Mouse (Mus musculus): ENCODE results near the gene Cyp2ab1. TPM values are rescaled to one million over a fixed set of nuclear protein-coding genes. Genes with fewer than 3 reads are reported as not detected.

Gene Cyp2ab1
- polyA plus RNA-seq, 1 experiment from 2014 or later: not detected

GRCm38 (mm10) chr16:20328306-20328705 is 3.1 kb upstream of the Cyp2ab1 start:
- H3K36me3 ChIP-seq: peaks cover 39% of the 10 kb centered on the region
- no peak for ATAC-seq (ENCODE audit: insufficient number of reproducible peaks, insufficient read depth, low FRiP score, low TSS enrichment, low read depth)
- WGBS: 93% methylated on average over 5 of the region's 5 CpGs
- no peak overlapping the region for H3K4me2 ChIP-seq
- H3K9ac ChIP-seq (replicated peaks): no peak overlapping the region
- H3K27me3 ChIP-seq: no peaks in the 10 kb centered on the region
- no peak overlapping the region for H3K27ac ChIP-seq
- no peaks in the 10 kb centered on the region for H3K4me1 ChIP-seq (replicated peaks)
- no peaks in the 10 kb centered on the region for H3K9me3 ChIP-seq
- H3K4me3 ChIP-seq (replicated peaks): no peak overlapping the region

DNA sequence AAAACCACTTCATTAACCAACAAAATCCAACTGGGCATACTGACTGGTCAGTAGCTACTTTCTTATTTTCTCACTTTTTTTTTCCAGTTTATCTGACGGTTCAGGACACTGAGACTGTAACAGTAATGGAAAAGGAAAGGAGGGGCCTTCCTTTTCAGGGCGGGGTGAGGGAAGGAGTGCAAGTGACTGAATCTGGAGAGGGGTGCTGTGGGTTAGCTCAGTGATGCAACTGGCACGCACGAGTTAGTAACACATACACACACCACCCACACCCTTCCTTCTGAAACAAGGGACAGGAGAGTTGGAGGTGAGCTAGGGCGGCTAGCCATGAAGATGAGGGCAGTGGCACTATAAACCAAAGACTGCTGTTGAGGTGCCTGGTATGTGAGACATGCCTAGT is 1.3 kb downstream of the Cyp2ab1 start:
- Histone ChIP-seq H3K36me3 (peaks cover 7% of the 10 kb centered on the region; the same call in 1 of the 2 replicates), H3K9ac (replicated peaks) (no peak overlapping the region), H3K27ac (no peak overlapping the region), H3K27me3 (no peaks in the 10 kb centered on the region), H3K4me3 (replicated peaks) (no peak overlapping the region), H3K9me3 (no peaks in the 10 kb centered on the region), H3K4me1 (replicated peaks) (no peaks in the 10 kb centered on the region), H3K4me2 (no peak overlapping the region)
- ATAC-seq (ENCODE audit: insufficient number of reproducible peaks, insufficient read depth, low FRiP score, low TSS enrichment, low read depth): no peak
- 80% methylated on average over 5 of the region's 5 CpGs for WGBS

DNA sequence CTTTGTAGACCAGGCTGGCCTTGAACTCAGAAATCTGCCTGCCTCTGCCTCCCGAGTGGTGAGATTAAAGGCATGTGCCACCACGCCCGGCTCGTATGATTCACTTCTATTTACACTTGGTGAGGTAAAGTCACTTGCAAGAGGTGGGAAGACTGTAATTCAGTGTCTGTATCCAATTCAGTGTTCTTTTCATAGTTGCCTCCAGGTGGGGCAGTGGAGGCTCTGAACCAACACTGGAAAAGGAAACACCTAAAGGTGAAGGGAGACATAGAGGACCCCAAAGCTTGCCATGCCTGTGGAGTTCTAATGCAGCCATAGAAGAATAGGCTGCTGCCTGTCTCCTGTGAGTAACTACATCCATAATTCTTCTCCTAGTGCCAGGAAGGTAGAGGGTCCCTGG is 2.9 kb downstream of the Cyp2ab1 start:
- no peak overlapping the region for H3K4me3 ChIP-seq (replicated peaks)
- H3K4me1 ChIP-seq (replicated peaks): no peaks in the 10 kb centered on the region
- no peak for ATAC-seq (ENCODE audit: insufficient number of reproducible peaks, insufficient read depth, low FRiP score, low TSS enrichment, low read depth)
- no peak overlapping the region for H3K4me2 ChIP-seq
- no peak overlapping the region for H3K9ac ChIP-seq (replicated peaks)
- no peaks in the 10 kb centered on the region for H3K27me3 ChIP-seq
- H3K36me3 ChIP-seq: no peaks in the 10 kb centered on the region
- no peak overlapping the region for H3K27ac ChIP-seq
- H3K9me3 ChIP-seq: no peaks in the 10 kb centered on the region
- WGBS: 83% methylated on average over 4 of the region's 4 CpGs

DNA sequence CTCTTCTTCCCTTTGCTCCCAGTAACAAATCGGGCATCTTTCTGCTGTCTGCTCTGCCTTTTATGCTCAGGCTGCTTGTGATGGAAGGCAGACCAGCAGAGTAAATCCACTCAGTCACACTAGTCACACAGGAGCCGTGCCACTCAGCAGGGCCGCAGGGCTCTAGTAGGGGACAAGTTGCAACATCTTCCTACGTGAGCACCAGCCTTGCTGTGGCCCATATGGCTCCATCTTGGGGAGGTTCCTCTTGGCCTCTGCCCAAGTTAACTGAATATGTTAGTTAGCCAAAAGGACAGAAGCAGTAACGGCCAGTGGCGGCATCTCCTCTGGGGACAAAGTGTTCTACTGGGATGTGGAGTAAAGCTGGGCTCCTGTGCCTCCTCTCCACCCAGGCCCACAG is 8.4 kb downstream of the Cyp2ab1 start:
- no peaks in the 10 kb centered on the region for H3K36me3 ChIP-seq
- no peaks in the 10 kb centered on the region for H3K9me3 ChIP-seq
- H3K27me3 ChIP-seq: no peaks in the 10 kb centered on the region
- no peak for ATAC-seq (ENCODE audit: insufficient number of reproducible peaks, insufficient read depth, low FRiP score, low TSS enrichment, low read depth)
- no peak overlapping the region for H3K27ac ChIP-seq
- no peak overlapping the region for H3K4me2 ChIP-seq
- H3K9ac ChIP-seq (replicated peaks): no peak overlapping the region
- H3K4me1 ChIP-seq (replicated peaks): no peaks in the 10 kb centered on the region
- 84% methylated on average over 6 of the region's 6 CpGs for WGBS
- H3K4me3 ChIP-seq (replicated peaks): no peak overlapping the region

DNA sequence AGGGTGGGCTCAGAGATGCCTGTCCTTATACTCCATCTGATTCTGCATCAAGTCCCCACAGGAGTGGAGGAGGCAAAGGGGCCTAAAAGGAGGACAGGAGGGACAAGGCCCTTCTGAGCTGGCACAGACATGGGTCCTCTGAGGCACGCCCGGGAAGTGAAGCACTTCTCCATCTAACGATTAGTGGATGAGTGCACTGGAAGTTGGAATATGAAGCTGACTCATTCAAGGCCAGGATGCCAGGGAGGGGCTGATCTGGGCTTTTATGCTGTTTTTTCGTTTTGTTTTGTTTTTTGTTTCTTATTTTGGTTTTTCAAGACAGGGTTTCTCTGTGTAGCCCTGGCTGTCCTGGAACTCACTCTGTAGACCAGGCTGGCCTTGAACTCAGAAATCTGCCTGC is 9.9 kb downstream of the Cyp2ab1 start:
- no peaks in the 10 kb centered on the region for H3K36me3 ChIP-seq
- H3K9me3 ChIP-seq: no peaks in the 10 kb centered on the region
- no peaks in the 10 kb centered on the region for H3K27me3 ChIP-seq
- H3K4me1 ChIP-seq (replicated peaks): no peaks in the 10 kb centered on the region
- no peak overlapping the region for H3K27ac ChIP-seq
- no peak overlapping the region for H3K9ac ChIP-seq (replicated peaks)
- 91% methylated on average over 4 of the region's 4 CpGs for WGBS
- no peak for ATAC-seq (ENCODE audit: insufficient number of reproducible peaks, insufficient read depth, low FRiP score, low TSS enrichment, low read depth)
- no peak overlapping the region for H3K4me2 ChIP-seq
- H3K4me3 ChIP-seq (replicated peaks): no peak overlapping the region

DNA sequence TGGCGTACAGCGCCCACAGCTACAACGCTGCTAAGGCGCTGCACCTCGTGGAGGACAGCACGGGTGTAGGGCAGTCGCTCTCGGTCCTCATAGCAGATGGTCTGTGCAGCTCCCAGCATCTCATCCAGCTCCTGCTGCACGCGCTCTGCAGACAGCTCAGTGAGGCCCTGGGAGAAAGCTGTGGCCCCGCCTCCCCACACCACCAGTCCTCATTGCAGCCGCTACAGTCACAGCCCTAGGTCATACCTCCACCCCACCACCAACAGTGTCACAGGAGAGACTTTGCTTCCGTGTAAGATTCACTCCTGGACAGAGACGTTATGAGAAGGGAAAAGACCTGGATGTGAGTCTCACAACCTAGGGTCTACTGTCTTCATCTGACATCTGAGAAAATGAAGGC is 12.9 kb downstream of the Cyp2ab1 start:
- Histone ChIP-seq H3K4me2 (no peak overlapping the region), H3K36me3 (no peaks in the 10 kb centered on the region), H3K9me3 (no peaks in the 10 kb centered on the region), H3K4me1 (replicated peaks) (no peaks in the 10 kb centered on the region), H3K27ac (no peak overlapping the region), H3K27me3 (no peaks in the 10 kb centered on the region), H3K9ac (replicated peaks) (no peak overlapping the region), H3K4me3 (replicated peaks) (no peak overlapping the region)
- ATAC-seq (ENCODE audit: insufficient number of reproducible peaks, insufficient read depth, low FRiP score, low TSS enrichment, low read depth): no peak
- 58% methylated on average over 14 of the region's 14 CpGs for WGBS

DNA sequence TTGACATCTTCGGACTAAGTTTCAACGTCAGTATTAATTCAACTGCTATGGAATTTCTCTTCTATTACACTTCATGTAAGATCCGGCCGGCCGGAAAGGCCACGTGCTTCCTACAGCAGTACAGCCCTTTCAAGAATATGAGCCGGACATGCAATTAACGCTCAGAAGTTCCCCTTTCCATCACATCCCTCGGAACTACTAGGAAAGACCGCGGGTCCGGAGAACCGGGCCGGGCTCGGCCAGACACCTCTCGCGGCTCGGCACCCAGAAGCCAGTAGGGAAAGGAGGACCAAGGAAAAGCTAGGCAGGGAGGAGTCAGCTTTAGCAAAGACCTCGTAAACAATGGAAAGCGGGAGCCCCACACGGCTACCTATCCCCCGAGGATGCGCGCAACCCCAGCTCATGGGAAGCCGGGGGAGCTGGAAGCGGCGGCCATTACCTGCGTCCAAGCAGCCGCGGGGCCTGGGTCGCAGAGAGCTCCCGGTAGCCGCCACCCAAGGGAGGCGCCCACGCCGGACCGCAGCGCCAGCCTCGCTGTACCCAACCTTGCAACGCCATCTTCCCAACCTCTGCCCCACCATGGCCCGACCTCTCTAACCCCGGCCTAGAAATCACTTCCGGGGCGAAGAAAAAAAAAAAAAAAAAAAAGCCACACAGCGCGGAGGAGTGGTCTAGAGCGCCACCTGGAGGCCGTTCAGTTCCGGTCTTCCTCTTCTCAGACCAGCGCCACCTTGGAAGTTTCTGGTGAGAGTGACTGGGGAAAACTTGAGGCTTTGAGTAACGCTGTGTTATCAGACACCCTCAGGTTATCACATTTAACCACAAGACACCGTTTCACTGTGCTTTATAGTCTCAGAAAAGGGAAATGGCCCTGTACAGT is 23.2 kb downstream of the Cyp2ab1 start, which contains the start of gene Parl:
Gene Parl, minus strand, starts transcription at position 618 of the 880 bp plus-strand sequence.
- Histone ChIP-seq H3K27me3 (no peaks in the 10 kb centered on the region), H3K4me2 (peak within 1 kb of the TSS; percentile 62), H3K4me3 (replicated peaks) (peak within 1 kb of the TSS; percentile 86), H3K4me1 (replicated peaks) (peaks cover 14% of the 10 kb centered on the region), H3K9me3 (no peaks in the 10 kb centered on the region), H3K27ac (peak within 1 kb of the TSS; percentile 67), H3K9ac (replicated peaks) (peak within 1 kb of the TSS; percentile 73), H3K36me3 (peaks cover 20% of the 10 kb centered on the region)
- peak; percentile 78 for ATAC-seq (ENCODE audit: insufficient number of reproducible peaks, insufficient read depth, low FRiP score, low TSS enrichment, low read depth)
- WGBS: under 1% methylated on average over 52 of the region's 52 CpGs

DNA sequence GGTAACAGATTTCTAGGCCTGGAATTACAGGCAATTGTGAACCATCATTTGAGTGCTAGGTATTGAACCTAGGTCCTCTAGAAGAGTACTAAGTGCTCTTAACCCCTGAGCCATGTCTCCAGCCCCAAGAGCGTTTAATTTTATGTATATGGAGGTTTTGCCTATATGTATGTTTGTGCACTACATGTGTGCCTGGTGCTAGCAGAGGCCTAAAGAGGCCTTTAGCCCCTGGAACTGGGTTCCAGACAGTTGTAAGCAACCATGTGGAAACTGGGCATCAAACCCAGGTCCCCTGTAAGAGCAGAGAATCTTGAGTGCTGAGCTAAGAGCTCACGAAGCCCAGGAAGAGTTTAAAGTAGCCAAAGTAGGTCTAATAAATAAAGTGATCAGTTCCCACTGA is 25.1 kb downstream of the Cyp2ab1 start:
- no peak overlapping the region for H3K4me3 ChIP-seq (replicated peaks)
- no peaks in the 10 kb centered on the region for H3K9me3 ChIP-seq
- peaks cover 14% of the 10 kb centered on the region for H3K4me1 ChIP-seq (replicated peaks)
- peaks cover 38% of the 10 kb centered on the region for H3K36me3 ChIP-seq
- H3K4me2 ChIP-seq: no peak overlapping the region
- ATAC-seq (ENCODE audit: insufficient number of reproducible peaks, insufficient read depth, low FRiP score, low TSS enrichment, low read depth): no peak
- H3K27ac ChIP-seq: no peak overlapping the region
- WGBS: 95% methylated on average over 2 of the region's 2 CpGs
- H3K9ac ChIP-seq (replicated peaks): no peak overlapping the region
- no peaks in the 10 kb centered on the region for H3K27me3 ChIP-seq

GRCm38 (mm10) chr16:20280238-20280637 is 45.0 kb downstream of the Cyp2ab1 start:
- Histone ChIP-seq H3K4me3 (replicated peaks) (no peak overlapping the region), H3K36me3 (peaks cover 72% of the 10 kb centered on the region), H3K9me3 (no peaks in the 10 kb centered on the region), H3K27me3 (no peaks in the 10 kb centered on the region), H3K4me2 (no peak overlapping the region), H3K9ac (replicated peaks) (no peak overlapping the region), H3K4me1 (replicated peaks) (no peaks in the 10 kb centered on the region), H3K27ac (no peak overlapping the region)
- WGBS: 87% methylated on average over 4 of the region's 4 CpGs
- ATAC-seq (ENCODE audit: insufficient number of reproducible peaks, insufficient read depth, low FRiP score, low TSS enrichment, low read depth): no peak

DNA sequence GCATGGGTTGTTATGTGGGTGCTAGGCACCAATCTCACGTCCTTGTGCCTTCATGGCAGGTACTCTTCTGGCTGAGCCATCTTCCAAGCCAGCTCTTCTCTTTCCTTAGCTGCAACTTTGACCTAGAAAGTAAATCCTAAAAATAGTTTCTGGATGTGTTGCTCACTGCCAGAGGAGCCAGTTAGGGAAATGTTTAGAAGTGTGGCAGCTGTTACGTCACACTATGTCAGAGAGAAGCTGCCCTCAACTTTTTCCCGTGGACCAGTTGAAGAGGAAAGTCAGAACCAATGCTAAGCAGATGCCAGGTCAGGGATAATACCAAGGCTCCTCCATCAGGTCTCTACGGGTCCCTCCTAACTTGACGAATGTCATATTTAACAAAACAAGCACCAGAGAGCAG is 45.8 kb downstream of the Cyp2ab1 start:
- no peaks in the 10 kb centered on the region for H3K4me1 ChIP-seq (replicated peaks)
- no peak for ATAC-seq (ENCODE audit: insufficient number of reproducible peaks, insufficient read depth, low FRiP score, low TSS enrichment, low read depth)
- WGBS: 94% methylated on average over 5 of the region's 5 CpGs
- H3K27ac ChIP-seq: no peak overlapping the region
- H3K4me3 ChIP-seq (replicated peaks): no peak overlapping the region
- H3K9me3 ChIP-seq: no peaks in the 10 kb centered on the region
- H3K36me3 ChIP-seq: peaks cover 64% of the 10 kb centered on the region
- no peak overlapping the region for H3K9ac ChIP-seq (replicated peaks)
- no peak overlapping the region for H3K4me2 ChIP-seq
- no peaks in the 10 kb centered on the region for H3K27me3 ChIP-seq

GRCm38 (mm10) chr16:20272994-20273393 is 52.2 kb downstream of the Cyp2ab1 start:
- no peak for ATAC-seq (ENCODE audit: insufficient number of reproducible peaks, insufficient read depth, low FRiP score, low TSS enrichment, low read depth)
- H3K9ac ChIP-seq (replicated peaks): no peak overlapping the region
- no peaks in the 10 kb centered on the region for H3K4me1 ChIP-seq (replicated peaks)
- peaks cover 2% of the 10 kb centered on the region; the same call in 1 of the 2 replicates for H3K36me3 ChIP-seq
- H3K27me3 ChIP-seq: 0 out of 2 replicates have a peak, but pooled peaks cover under 1% of the 10 kb centered on the region
- H3K27ac ChIP-seq: no peak overlapping the region
- H3K4me2 ChIP-seq: no peak overlapping the region
- 64% methylated on average over 3 of the region's 3 CpGs for WGBS
- no peak overlapping the region for H3K4me3 ChIP-seq (replicated peaks)
- H3K9me3 ChIP-seq: no peaks in the 10 kb centered on the region

DNA sequence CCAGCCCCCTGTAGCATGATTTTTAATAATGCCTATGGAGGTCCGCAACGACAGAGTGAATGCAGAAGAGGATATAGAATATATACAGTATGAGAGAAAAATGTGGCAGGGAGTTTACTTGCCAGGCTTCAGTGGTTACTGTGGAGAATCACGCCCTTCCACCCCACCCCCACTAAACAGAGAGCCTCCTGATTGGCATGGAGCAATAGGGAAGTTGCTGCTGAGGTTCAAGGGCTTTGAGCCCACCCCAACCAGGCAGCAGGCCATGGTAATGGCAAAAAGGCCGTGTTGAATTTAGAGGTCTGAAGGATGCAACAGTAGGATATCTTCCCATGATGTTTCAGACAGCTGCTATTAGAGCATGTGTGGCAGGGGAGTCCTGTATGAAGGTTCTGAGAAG is 53.9 kb downstream of the Cyp2ab1 start:
- H3K4me2 ChIP-seq: no peak overlapping the region
- H3K36me3 ChIP-seq: no peaks in the 10 kb centered on the region
- no peak overlapping the region for H3K27ac ChIP-seq
- H3K4me1 ChIP-seq (replicated peaks): no peaks in the 10 kb centered on the region
- 0 out of 2 replicates have a peak, but pooled peaks cover 4% of the 10 kb centered on the region for H3K27me3 ChIP-seq
- H3K9ac ChIP-seq (replicated peaks): no peak overlapping the region
- 87% methylated on average over 4 of the region's 4 CpGs for WGBS
- H3K4me3 ChIP-seq (replicated peaks): no peak overlapping the region
- no peak for ATAC-seq (ENCODE audit: insufficient number of reproducible peaks, insufficient read depth, low FRiP score, low TSS enrichment, low read depth)
- no peaks in the 10 kb centered on the region for H3K9me3 ChIP-seq
